Mouse (Mus musculus) erythroid progenitor cell, adult 5-6 weeks (primary cell): ENCODE data around the gene Slc17a9. TPM values are rescaled to one million over a fixed set of nuclear protein-coding genes. Genes with fewer than 3 reads are reported as not detected.
A peak's percentile ranks its signal among the peaks of the same experiment; 100 is the strongest.

ENCODE experiments used
- ATAC-seq: replicated peaks from 2 replicates; pipeline ENCODE4 v1.8.0; 2016; ENCODE audit warnings: moderate number of reproducible peaks, mild to moderate bottlenecking, moderate TSS enrichment, inconsistent platforms; ENCODE audit not compliant: poor library complexity, low FRiP score, severe bottlenecking
- total RNA-seq, 2 experiments: library from RNA; stranded (forward) in 1 of 2; stranded (reverse) in 1 of 2; fragments of 150-400 nt in 1 of 2; fragments of 186-747, 209-891 nt in 1 of 2; gene quantifications; 2 replicates each; pipeline versions ENCODE4 v1.2.3 to v1.2.4; 2015 to 2017; ENCODE audit warnings: low replicate concordance in 2 of 2

Slc17a9 gene
- total RNA-seq (2015; ENCODE audit: low replicate concordance) (6.1 and 6.3 TPM in 2 replicates), total RNA-seq (2017; ENCODE audit: low replicate concordance) (0.38 and 2.6 TPM in 2 replicates)

GRCm38 (mm10) chr2:180724585-180725413 lies at the start of gene Slc17a9:
Slc17a9 (plus strand) TSS chr2:180725263.
- ATAC-seq: peak; percentile 46

- no peak for ATAC-seq
These were observed 48.4 kb upstream of the Slc17a9 start for GRCm38 (mm10) chr2:180676706-180677105.

GRCm38 (mm10) chr2:180678609-180679140 lies 46.4 kb upstream of the Slc17a9 start:
- ATAC-seq: peak; percentile 75

GRCm38 (mm10) chr2:180681225-180681624 lies 43.8 kb upstream of the Slc17a9 start:
- no peak for ATAC-seq

- peak; percentile 83 for ATAC-seq
These were observed 41.5 kb upstream of the Slc17a9 start for GRCm38 (mm10) chr2:180683524-180683923.

GRCm38 (mm10) chr2:180684031-180684430 lies 41.0 kb upstream of the Slc17a9 start:
- ATAC-seq: no peak

GRCm38 (mm10) chr2:180689841-180690240 lies 35.2 kb upstream of the Slc17a9 start:
- ATAC-seq: no peak

- no peak for ATAC-seq
These were observed 32.4 kb upstream of the Slc17a9 start for GRCm38 (mm10) chr2:180692630-180693029.

- ATAC-seq: no peak
These were observed 29.9 kb upstream of the Slc17a9 start for GRCm38 (mm10) chr2:180695176-180695575.

- ATAC-seq: no peak
These were observed 24.6 kb upstream of the Slc17a9 start for GRCm38 (mm10) chr2:180700457-180700856.

- peak; percentile 51 for ATAC-seq
These were observed 23.9 kb upstream of the Slc17a9 start for GRCm38 (mm10) chr2:180701053-180701766.

GRCm38 (mm10) chr2:180701767-180702621 lies 23.1 kb upstream of the Slc17a9 start:
- peak; percentile 90 for ATAC-seq

GRCm38 (mm10) chr2:180702701-180703149 lies 22.3 kb upstream of the Slc17a9 start:
- ATAC-seq: no peak

GRCm38 (mm10) chr2:180703175-180703574 lies 21.9 kb upstream of the Slc17a9 start:
- ATAC-seq: no peak

GRCm38 (mm10) chr2:180703645-180704359 lies 21.3 kb upstream of the Slc17a9 start:
- ATAC-seq: no peak

GRCm38 (mm10) chr2:180704591-180704990 lies 20.5 kb upstream of the Slc17a9 start:
- 0 out of 2 replicates have a peak, but pooled peaks have one; percentile 15 for ATAC-seq

- ATAC-seq: no peak
These were observed 20.0 kb upstream of the Slc17a9 start for GRCm38 (mm10) chr2:180705066-180705465.

GRCm38 (mm10) chr2:180705975-180706374 lies 19.1 kb upstream of the Slc17a9 start:
- ATAC-seq: no peak
